Mouse (Mus musculus) ES-E14 (cell line): ENCODE results near the gene Hoxa5. TPM values are rescaled to one million over a fixed set of nuclear protein-coding genes. Genes with fewer than 3 reads are reported as not detected.

Experiments
- DNase-seq: peaks from one replicate; pipeline ENCODE4 v3.0.0-alpha.2; 2013; ENCODE audit warnings: low read depth, low spot score
- H3K27ac ChIP-seq: 2 replicates; pipeline ENCODE4 v1.5.1; 2012; ENCODE audit warnings: low read depth, mild to moderate bottlenecking, low read length, moderate library complexity, mixed read lengths; ENCODE audit not compliant: poor library complexity, insufficient read depth, severe bottlenecking
- H3K36me3 ChIP-seq: 2 replicates; pipeline ENCODE4 v1.6.1; 2012; ENCODE audit warnings: mild to moderate bottlenecking, low read length, moderate library complexity, mixed read lengths; ENCODE audit not compliant: control insufficient read depth, poor library complexity, insufficient read depth, severe bottlenecking
- H3K4me1 ChIP-seq, 2 experiments: fragments of 150-350 bp in 1 of 2; sonication (generic) in 1 of 2; 2 replicates each; pipeline ENCODE4 v1.6.1; 2012; ENCODE audit warnings: low read length in 2 of 2, mild to moderate bottlenecking in 1 of 2, mixed read lengths in 1 of 2; ENCODE audit not compliant: control insufficient read depth in 2 of 2, insufficient read depth in 2 of 2, poor library complexity in 1 of 2
- H3K4me3 ChIP-seq, 2 experiments: fragments of 150-350 bp in 1 of 2; sonication (generic) in 1 of 2; 2 replicates each; pipeline ENCODE4 v1.5.1; 2012; ENCODE audit warnings: low read length in 2 of 2, low read depth in 1 of 2, mild to moderate bottlenecking in 1 of 2, mixed read lengths in 1 of 2; ENCODE audit not compliant: insufficient read depth in 1 of 2, poor library complexity in 1 of 2, severe bottlenecking in 1 of 2
- H3K9ac ChIP-seq: 2 replicates; pipeline ENCODE4 v1.6.1; 2012; ENCODE audit warnings: low read depth, mild to moderate bottlenecking, low read length, mixed read lengths; ENCODE audit not compliant: poor library complexity, insufficient read depth, severe bottlenecking
- H3K9me3 ChIP-seq: fragments of 150-350 bp; sonication (generic); 2 replicates; pipeline ENCODE4 v1.6.1; 2012; ENCODE audit warnings: low read depth, mild to moderate bottlenecking, low read length; ENCODE audit not compliant: control insufficient read depth, insufficient read depth
- CHD2 ChIP-seq: IDR thresholded peaks from 2 replicates; pipeline ENCODE4 v1.6.1; 2014; ENCODE audit warnings: mild to moderate bottlenecking, low read depth, low read length, inconsistent platforms
- HCFC1 ChIP-seq: IDR thresholded peaks from 2 replicates; pipeline ENCODE4 v1.6.1; 2012; ENCODE audit warnings: low read length, inconsistent platforms, borderline replicate concordance; ENCODE audit not compliant: insufficient read depth
- MAFK ChIP-seq: IDR thresholded peaks from 2 replicates; pipeline ENCODE4 v1.6.1; 2014; ENCODE audit warnings: mild to moderate bottlenecking, low read depth, low read length, inconsistent platforms; ENCODE audit not compliant: insufficient read depth
- ZC3H11A ChIP-seq: IDR thresholded peaks from 2 replicates; pipeline ENCODE4 v1.6.1; 2012; ENCODE audit warnings: low read depth, mild to moderate bottlenecking, inconsistent platforms, low read length, borderline replicate concordance
- ZNF384 ChIP-seq: IDR thresholded peaks from 2 replicates; pipeline ENCODE4 v1.6.1; 2012; ENCODE audit warnings: low read depth, low read length, inconsistent platforms
- in situ Hi-C, 2 experiments: fragments of 600-800 bp; cut with MboI; formaldehyde crosslinking; loops; one replicate each; pipeline ENCODE4 v1.15.1; 2025; ENCODE audit warnings: low sequenced_read_pairs in 2 of 2, inconsistent platforms in 1 of 2; ENCODE audit not compliant: unreplicated experiment in 2 of 2
- total RNA-seq: library from RNA; depleted of rRNA; stranded (reverse); fragments of 300-350 nt; gene quantifications from 2 replicates; pipeline ENCODE4 v1.2.3, GENCODE M21; 2012

The Hoxa5 gene
- total RNA-seq, 1 experiment, result 0.49 TPM

- H3K4me3 ChIP-seq, result no peak overlapping the region
- no peaks in the 10 kb centered on the region for H3K9me3 ChIP-seq
- H3K9ac ChIP-seq, result no peak overlapping the region
- no peak for TF ChIP-seq HCFC1
- no peak for TF ChIP-seq ZNF384
- TF ChIP-seq MAFK, result no peak
- no peak for TF ChIP-seq CHD2
- no peak for TF ChIP-seq ZC3H11A
- H3K27ac ChIP-seq, result no peak overlapping the region
- no peak for DNase-seq
- H3K36me3 ChIP-seq, result no peaks in the 10 kb centered on the region
- in situ Hi-C loops, result no loop called here
- no peaks in the 10 kb centered on the region; a peak in 1 of 4 replicates for H3K4me1 ChIP-seq
Observed at GRCm38 (mm10) chr6:52183311-52184080, 20.9 kb downstream of the Hoxa5 start.

- H3K27ac ChIP-seq, result no peak overlapping the region
- in situ Hi-C loops, result no loop called here
- no peaks in the 10 kb centered on the region; a peak in 1 of 4 replicates for H3K4me1 ChIP-seq
- no peaks in the 10 kb centered on the region for H3K36me3 ChIP-seq
- no peaks in the 10 kb centered on the region for H3K9me3 ChIP-seq
- no peak for DNase-seq
- H3K4me3 ChIP-seq, result no peak overlapping the region
- no peak for TF ChIP-seq ZC3H11A
- TF ChIP-seq ZNF384, result no peak
- TF ChIP-seq CHD2, result no peak
- TF ChIP-seq HCFC1, result no peak
- no peak for TF ChIP-seq MAFK
- no peak overlapping the region for H3K9ac ChIP-seq
Observed at GRCm38 (mm10) chr6:52182793-52183192, 21.6 kb downstream of the Hoxa5 start.

GRCm38 (mm10) chr6:52182030-52182429, 22.4 kb downstream of the Hoxa5 start:
- Histone ChIP-seq H3K4me3 (no peak overlapping the region), H3K9ac (no peak overlapping the region), H3K9me3 (no peaks in the 10 kb centered on the region), H3K27ac (no peak overlapping the region), H3K36me3 (no peaks in the 10 kb centered on the region), H3K4me1 (no peaks in the 10 kb centered on the region; a peak in 2 of 4 replicates)
- TF ChIP-seq MAFK (no peak), ZC3H11A (no peak), CHD2 (no peak), ZNF384 (no peak), HCFC1 (no peak)
- no peak for DNase-seq
- in situ Hi-C loops, result no loop called here

GRCm38 (mm10) chr6:52180726-52181125, 23.7 kb downstream of the Hoxa5 start:
- Histone ChIP-seq H3K9ac (no peak overlapping the region), H3K27ac (no peak overlapping the region), H3K9me3 (no peaks in the 10 kb centered on the region), H3K36me3 (no peaks in the 10 kb centered on the region), H3K4me1 (peaks cover 0 to 2% of the 10 kb centered on the region in 2 experiments; a peak in 2 of 4 replicates), H3K4me3 (no peak overlapping the region)
- in situ Hi-C loops, result no loop called here
- no peak for DNase-seq
- TF ChIP-seq ZNF384 (no peak), MAFK (no peak), CHD2 (no peak), HCFC1 (no peak), ZC3H11A (no peak)
